Mouse (Mus musculus) embryo, embryonic 11 days (tissue): ENCODE measurements at regions not wholly inside any gene's neighbourhood (a gene's known extent, or its start where the extent isn't known, plus 50 kb on each side); places are given as distances from the start of the nearest gene placed in this dataset.
A peak's percentile ranks its signal among the peaks of the same experiment; 100 is the strongest.
"Not testable (repeated sequence)": the region's sequence is repeated elsewhere in the genome, so short reads cannot be mapped to it uniquely, and the experiment has no call there.

ENCODE experiments used
- DNase-seq: peaks from one replicate; pipeline ENCODE4 v3.0.0-alpha.2; 2015

DNA sequence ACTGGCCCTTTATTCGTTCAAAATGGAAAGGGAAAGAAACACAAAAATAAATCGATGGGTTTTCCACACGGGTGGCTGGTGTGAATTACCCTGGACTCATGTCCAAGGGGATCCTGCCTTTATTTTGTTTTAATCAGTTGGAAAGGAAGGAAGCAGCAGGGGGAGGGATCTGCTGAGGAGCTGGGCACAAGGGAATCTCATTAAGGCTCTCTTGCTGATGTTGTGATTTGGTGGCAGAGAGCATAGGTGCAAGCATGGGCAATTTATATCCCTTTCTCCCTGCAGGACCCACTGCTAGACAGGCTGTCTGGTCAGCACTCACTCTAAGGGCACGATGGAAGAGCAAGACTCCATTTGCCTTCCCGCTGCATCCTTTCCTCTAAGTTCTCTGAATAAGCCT is 469.2 kb downstream of the Epha7 start:
- peak; percentile 9 for DNase-seq

- peak; percentile 34 for DNase-seq
Measured at GRCm38 (mm10) chr4:29301348-29301747, 488.4 kb downstream of the Epha7 start.

DNA sequence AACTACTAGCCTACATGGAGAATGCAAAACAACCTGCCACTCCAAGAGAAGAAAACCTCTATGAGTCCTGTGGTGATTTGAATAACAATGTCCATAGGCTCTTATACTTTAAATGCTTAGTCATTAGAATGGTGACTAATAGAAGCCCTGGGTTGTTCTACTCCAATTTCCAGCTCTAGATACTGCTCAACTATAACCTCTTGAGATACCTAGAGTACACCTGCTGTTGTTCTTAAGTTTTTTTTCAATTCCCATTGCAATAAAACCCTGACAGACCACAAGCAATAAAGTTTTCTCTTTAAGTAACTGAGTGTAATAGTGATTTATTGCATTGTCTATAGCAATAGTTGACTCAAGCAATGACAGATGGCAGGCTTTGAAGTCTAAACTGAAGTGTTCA is 491.0 kb downstream of the Epha7 start:
- no peak for DNase-seq

- DNase-seq = no peak
Measured at GRCm38 (mm10) chr4:29307245-29307644, 494.3 kb downstream of the Epha7 start.

DNA sequence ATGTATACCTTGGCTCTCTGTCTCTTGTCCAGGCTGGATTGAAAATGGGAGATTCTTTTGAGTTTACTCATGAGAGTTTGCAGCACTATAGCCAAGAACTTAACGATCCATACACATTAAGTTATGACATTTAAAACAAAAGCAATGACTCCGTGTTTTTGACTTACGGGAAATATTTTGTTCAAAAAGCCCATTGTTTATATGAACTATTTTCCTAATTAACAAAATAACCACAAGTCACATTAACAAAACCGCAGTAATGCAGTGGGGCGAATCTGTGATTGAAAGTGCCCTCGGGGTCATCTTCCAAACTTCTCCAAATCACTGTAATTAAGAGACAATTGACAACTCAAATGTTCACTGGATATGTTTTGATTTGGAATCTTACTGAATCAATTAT is 511.0 kb downstream of the Epha7 start:
- DNase-seq = no peak

- no peak for DNase-seq
Measured at GRCm38 (mm10) chr4:29329145-29329544, 516.2 kb downstream of the Epha7 start.

GRCm38 (mm10) chr4:29331747-29332146 is 518.8 kb downstream of the Epha7 start:
- no peak for DNase-seq

GRCm38 (mm10) chr4:29337245-29337644 is 524.3 kb downstream of the Epha7 start:
- DNase-seq = no peak

- DNase-seq = no peak
Measured at GRCm38 (mm10) chr4:29362191-29362590, 549.3 kb downstream of the Epha7 start.

DNA sequence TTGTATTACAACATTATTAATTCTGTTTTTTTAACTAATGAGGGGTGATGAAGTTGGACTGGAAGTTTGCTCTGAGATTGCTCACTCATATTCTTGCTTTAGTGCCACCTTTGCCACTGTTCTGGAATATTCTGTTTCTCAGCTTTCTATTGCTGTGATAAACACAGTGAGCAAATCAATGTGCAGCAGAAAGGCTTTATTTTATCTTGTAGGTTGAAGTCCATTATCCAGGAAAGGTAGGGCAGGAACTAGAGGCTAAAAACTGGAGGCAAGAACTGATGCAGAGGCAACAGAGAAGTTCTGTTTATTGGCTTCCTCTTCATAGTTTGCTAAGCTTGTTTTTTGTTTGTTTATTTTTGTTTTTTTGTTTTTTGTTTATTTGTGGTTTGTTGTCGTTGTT is 576.4 kb downstream of the Epha7 start:
- DNase-seq = no peak

- DNase-seq = no peak
Measured at GRCm38 (mm10) chr4:29390333-29390732, 577.4 kb downstream of the Epha7 start.

GRCm38 (mm10) chr4:29402143-29402542 is 589.2 kb downstream of the Epha7 start:
- DNase-seq = no peak

DNA sequence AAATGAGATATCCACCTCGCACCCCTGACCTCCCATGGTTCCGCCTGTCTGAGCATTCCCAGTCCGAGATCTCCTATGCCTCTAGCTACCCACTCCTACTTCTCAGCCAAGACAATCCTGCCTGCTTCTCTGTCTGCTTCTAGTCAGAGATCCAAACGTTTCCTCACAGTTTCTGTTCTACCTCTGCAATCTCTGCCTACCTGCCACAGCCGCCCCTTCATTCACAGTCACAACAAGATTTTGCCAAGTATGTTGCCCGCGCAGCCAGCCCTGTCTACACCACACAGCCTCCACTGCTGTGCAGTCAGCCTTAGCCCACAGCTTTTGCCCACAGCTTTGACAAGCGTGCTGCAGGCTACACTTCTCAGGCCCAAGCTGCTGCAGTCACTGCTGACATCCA is 601.7 kb downstream of the Epha7 start:
- no peak for DNase-seq

DNA sequence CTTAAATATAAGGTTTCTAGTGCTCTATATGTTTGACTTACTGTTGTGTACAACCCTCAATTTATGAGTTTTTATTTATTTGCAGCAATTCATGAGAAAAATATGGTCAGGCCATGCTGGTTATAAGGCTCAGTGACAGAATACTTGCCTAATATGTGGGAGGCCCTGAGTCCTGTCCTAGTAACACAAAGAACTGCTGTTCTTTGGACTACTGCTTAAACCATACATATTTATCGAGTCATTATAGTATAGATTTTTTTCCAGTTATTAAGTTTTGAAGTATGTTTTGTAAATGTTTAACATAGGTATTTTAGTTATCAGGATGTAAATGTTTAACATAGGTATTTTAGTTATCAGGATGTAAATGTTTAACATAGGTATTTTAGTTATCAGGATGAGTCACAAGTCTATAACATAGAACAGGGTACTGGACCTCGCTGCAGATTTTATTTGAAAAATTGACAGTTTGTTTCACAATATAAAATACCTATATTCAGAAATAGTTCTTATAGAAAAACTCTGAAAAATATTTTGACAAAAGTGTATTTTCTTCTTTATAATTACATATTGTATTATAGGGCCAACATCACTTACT is 607.4 kb downstream of the Epha7 start:
- no peak for DNase-seq

- not testable (repeated sequence) for DNase-seq
Measured at GRCm38 (mm10) chr4:29431493-29431892, 618.6 kb downstream of the Epha7 start.

GRCm38 (mm10) chr4:29463329-29463728 is 650.4 kb downstream of the Epha7 start:
- DNase-seq = no peak

DNA sequence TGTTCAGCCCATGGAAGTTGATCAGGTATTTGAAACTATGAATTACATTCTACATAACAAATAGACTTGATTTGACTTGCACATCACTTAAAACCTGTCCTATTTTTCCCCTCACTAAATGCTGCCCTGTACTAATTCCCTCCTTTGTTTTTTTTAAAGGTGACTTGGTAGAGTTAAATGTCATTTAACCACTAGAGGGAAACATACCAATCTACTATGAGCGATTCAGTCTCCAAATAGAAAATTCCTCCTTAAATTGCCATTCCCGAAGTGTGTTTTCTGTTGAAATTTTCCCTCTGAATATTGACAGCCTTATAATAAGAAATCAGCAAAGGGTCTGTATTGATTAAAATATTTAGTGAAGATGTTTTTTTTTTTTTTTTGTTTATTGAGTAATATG is 653.4 kb downstream of the Epha7 start:
- DNase-seq = no peak

DNA sequence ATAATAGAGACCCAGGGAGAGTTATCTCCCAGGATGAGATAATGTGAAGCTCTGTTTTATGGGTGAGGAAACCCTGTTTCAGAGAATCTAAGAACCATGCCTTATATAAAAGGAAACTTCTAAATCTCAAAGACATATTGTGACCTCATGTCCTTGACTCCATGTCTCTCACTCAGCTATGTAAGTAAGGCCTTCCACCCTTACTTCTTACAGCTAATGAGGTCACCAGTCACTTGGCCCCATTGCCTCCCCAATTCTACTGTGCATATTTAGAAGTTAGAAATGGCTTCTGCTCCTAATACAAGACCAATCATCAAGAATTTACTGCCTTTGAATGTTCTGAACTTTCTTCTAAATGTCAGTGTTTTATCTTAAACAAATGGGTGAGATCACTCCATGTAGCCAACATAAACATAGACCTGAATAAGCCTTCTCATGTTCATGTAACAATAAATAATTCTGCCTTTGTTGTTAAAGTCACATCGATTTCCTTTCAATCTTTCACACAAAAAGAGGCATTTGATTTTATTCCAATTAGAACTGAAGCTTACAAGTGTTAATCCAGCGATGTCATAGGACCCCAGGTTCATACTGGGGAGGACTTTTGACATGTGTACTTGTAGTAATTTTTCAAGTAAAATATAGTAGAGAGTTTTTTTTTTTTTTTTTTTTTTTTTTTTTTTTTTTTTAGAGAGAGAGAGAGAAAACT is 667.6 kb downstream of the Epha7 start:
- peak; percentile 9 for DNase-seq

- DNase-seq = peak; percentile 4
Measured at GRCm38 (mm10) chr4:29481093-29481715, 668.3 kb downstream of the Epha7 start.

DNA sequence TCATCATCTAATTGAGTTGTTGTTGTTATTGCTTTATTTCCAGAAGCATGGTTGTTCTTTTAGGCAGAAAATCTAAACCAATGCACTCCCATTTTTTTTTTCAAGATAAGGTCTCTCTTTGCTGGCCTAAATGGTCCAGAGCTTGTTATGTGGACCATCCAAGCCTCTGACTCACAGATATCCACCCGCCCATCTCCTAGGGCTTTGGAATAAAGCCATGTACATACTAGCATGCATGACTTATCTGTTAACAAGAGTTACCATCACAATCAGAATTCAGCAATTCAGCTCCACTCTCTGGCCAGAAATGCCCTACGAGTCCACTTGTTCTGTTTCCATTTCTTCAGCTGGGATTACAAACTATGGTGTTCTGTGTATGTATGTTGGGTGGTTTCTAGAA is 669.5 kb downstream of the Epha7 start:
- DNase-seq = no peak

DNA sequence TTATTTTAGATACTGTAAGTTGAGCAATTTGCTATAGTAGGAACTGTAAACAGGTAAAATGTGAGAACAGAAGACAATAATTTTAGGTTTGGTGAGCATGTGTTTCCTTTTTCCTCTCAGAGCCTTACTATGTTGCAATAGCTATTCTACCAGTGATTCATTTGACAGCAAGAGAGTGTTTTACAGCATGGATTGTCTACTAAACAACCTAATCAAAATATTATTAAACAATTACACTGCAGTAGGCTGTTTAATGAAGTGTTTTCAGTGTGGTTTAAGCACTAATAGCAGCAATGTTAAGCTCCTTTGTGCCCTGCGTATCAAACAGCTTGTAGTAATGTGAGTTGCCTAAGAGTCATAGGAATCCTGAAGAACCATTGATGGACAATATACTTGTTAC is 687.9 kb downstream of the Epha7 start:
- DNase-seq = no peak

DNA sequence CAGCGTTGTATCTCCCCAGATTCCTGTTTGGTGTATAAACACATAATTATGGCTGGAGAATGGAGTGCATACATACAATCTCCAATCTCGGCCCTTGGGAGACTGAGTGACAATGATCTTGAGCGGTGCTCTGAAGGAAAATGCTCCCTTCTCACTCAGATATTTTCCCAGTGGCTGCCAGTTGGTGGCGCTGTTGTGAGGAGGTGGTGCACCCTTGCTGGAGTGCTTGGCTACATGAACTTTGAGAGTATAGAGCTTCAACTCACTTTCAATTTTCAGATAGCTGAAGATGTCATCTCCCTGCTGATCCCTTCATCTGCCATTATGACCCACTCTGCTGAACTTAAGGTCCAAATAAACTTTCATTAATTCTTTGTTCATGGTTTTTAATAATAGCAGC is 712.1 kb downstream of the Epha7 start:
- DNase-seq = peak; percentile 3

GRCm38 (mm10) chr4:29525769-29526658 is 713.1 kb downstream of the Epha7 start:
- no peak for DNase-seq
